Mouse (Mus musculus): ENCODE results near the gene Lin37.

Lin37 gene

DNA sequence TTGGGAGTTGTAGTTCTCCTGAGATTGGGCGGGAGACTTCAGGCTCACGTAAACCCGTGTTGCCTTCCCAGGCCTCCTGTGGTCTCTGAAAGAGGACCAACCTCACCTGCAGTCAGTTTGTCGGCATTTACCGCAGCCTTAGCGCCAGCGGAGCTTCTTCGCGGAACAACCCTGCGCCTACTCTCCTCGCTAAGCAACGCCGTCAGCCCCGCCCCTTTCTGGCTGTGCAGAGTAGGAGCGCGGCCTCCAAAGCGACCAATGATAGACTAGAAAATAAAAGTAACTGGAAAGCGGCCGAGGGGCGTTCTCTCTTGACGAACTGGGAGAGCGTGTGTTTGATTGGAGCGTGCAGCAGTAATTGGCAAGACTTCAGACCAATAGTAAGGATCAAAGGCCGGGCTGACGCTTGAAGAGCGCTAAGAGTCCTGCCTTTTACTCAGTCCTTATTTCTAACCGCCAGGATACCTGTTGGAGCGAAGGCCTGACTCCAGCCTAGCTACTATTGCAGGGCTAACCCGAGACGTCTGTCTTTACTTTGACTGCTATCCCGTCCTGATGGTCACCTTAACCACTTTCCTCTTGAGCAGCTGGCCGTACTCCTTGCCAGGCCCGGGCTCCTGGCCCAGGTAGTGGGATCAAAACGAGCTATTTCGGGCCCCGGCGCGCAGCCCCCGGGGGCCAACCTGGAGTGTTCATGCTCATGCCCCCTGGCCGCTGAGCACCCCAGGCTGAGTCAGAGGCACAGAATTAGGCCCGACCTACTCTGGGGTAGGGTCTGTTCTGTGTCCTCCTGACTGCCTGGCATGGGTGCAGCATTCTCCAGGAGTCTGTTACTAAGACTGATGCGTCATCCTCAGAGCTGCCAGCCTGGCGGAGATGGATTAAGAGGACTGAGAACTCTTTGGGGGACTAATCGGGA, 7.3 kb downstream of the Lin37 start, which contains the start of the genes Hspb6 and Proser3:
TSS of gene Hspb6 (plus strand) at position 77 of the 919 bp plus-strand sequence.
TSS of gene Proser3 (minus strand) at position 198 of the 919 bp plus-strand sequence.
- DNase-seq (ENCODE audit: low read depth), result peak; percentile 100

DNA sequence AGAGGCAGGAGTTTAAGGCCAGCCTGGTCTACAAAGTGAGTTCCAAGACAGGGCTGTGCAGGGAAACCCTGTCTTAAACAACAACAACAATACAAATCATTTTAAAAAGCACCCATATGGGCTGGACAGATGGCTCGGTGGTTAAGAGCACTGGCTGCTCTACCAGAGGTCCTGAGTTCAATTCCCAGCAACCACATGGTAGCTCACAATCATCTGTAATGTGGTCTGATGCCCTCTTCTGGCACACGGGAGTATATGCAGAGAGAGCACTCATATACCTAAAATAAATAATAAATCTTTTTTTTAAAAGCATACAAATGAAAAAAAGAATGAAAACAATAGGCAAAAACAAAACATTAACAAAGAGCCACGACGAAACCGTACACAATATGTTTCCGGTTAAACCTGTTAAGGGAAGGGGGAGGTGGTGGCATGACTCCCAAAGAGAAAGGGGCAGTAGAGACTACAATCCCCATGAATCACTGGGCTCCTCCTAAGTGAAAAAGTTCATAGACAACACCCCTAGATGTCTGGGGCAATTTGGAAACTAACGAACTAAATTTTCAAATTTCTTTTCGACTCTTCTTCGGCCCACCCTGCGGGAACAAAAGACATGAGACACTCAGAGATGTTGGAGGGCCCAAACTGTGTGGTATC, 8.1 kb downstream of the Lin37 start:
- DNase-seq (ENCODE audit: low read depth), result peak; percentile 90

DNA sequence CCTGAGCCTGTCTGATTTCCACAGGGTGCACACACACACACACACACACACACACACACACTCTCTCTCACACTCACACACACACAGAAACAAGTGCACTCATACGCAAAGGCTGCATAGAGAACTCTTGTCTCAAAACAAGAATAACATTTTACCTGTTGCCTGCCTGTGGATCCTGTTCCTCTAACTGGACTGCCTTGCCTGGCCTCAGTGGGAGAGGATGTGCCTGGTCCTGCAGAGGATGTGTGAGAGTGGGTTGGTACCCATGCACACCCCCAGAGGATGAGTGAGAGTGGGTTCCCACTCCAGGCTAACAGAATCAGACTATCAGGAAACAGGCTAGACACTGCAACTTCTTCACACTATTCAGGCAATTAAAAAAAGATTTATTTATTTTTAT, 9.0 kb downstream of the Lin37 start:
- no peak for DNase-seq (ENCODE audit: low read depth)

DNA sequence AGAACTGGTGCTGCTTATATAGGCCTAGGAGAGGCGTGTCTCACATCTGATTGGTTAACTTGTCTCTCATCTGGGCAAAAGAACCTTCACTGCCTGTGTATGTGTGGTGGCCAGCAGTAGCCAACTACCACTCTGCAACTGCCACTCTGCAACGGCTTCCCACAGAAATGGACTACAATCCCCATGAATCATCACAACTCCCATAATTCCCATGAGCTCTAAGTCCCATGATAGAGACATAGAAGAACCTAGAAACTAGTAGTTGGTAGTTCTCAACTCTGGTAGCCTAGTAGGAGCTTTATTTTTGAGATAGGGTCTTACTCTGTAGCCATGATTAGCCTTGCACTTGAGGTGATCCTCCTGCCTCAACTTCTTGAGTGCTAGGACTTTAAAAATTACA, 9.8 kb downstream of the Lin37 start:
- no peak for DNase-seq (ENCODE audit: low read depth)

DNA sequence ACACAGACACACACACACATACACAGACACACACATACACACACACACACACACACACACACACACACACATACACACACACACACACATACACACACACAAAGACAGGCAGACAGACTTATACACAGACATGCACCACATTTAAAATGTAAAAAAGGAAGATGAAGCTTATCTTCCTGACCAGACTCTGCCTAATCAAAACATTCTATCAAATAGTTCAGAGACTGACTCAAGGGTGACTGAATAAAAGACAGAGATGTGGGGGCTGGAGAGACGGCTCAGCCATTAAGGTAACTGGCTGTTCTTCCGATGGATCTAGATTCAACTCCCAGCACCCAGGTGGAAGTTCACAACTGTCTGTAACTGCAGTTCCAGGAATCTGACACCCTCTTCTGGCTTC, 15.3 kb downstream of the Lin37 start:
- no peak for DNase-seq (ENCODE audit: low read depth)

DNA sequence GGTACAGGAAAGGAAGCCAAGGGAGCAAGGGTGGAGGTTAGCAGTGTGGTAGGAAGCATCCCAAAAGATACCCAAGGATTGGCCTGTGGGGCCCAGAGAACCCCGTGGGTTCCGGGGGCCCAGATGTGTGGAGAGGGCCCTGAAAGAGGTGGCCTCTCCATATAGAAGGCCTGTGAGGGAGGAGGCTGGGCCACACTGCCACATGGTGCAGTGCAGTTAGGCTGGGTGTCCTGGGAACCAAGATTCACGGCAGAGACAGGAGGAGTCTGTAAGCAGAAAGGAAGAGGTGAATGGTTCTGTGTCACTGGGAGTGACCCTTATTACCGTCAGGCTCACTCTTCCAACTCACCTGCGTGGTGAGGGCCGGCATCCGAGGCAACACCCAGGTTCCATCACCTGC, 19.1 kb downstream of the Lin37 start:
- no peak for DNase-seq (ENCODE audit: low read depth)

DNA sequence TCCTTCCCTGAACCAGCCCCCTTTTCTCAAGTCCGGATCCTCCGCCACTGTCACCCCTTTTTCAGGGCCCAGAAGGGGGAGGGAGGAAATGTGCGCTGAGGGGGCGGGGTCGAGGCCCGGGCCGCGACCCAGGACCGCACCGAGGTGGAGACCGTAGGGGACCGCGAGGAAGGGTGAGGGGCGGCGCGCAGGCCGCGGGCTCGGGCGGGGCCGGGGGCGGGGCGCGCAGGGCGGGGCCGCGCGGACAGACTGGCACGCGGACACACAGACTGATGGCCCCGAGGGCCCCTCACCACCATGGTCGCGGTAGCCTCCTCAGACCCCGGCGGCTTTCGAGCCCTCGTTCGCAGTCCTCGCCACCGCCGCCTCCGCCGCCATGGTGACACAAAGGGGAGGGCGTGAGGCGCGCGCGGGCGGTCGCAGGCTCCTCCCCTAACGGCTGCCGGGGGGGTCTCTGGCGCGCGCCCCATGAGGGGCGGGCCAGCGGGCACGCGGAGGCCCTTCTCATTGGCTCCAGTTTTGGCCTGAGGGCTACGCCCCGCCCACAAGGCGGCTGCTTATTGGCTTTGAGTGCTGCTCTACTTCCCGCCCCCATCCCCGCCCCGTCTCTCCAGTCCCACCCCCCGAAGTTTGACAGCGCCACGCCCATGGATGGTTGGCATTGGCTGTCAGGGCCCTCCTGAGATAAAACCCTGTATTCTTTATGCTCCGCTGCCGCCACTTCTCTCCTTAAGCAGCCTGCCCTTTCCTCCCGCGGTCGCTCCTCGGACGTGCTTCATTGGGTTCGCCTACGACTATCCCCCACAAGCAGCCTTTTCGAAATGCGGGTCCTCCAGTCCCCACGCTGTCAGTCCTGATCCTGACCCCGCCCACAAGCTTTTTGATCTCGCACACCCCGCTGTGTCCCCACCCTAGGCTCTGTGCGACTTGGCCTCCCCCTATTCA, 24.7 kb downstream of the Lin37 start, which contains the start of gene Arhgap33:
TSS of gene Arhgap33 (minus strand) at position 428 of the 945 bp plus-strand sequence.
- DNase-seq (ENCODE audit: low read depth), result peak; percentile 98

DNA sequence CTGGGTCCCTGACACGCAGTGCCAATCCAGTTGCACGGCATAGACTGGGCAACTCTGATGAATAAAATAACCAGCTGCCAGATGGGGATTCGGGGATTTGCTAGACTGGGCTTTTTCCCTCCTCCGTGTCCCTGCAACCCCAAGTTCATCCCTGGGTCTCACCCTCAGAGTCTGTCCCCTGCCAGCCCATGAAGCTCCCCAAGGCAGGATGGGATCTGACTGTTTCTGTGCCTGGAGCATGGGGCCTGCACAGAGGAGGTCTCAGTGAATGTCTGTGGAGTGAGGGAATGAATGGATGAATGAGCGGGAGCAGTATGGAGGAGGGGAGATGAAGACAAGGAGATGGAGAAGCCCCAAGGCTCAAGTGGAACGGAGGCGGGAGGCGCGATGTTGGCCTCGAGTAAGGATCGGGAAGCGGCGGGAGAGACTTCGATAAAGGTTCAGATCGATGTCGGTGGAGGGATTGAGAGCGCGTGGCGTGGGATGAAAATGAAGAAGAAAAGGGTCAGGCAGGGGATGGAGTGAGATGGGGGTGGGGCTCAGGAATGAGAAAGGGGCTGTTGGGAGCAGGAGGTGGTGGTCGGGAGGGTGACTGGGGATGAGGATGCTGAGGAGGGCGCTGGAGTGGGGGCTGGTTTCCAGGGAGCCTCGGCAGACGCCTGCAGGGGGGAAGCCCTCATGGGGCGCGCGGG, 25.6 kb downstream of the Lin37 start:
- no peak for DNase-seq (ENCODE audit: low read depth)

DNA sequence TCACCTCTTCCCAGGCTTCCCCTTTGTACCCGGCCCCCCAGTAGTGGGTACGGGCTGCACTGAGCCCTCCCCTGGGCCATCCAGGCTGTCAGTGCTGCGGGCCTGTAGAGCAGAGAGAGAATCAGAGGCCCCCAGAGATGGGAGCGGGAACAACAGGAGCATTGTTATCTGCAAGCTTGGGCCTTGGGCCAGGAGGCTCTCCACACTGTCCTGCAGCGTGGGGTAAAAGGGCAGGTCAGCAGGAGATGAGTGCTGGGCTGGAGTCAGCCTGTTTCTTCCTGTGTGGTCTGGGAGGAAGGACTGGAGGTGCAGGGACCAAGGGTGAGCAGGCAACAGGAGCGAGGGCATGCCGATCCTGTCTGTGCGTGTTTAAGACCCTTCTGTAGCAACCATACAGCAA, 26.7 kb downstream of the Lin37 start:
- DNase-seq (ENCODE audit: low read depth), result no peak

DNA sequence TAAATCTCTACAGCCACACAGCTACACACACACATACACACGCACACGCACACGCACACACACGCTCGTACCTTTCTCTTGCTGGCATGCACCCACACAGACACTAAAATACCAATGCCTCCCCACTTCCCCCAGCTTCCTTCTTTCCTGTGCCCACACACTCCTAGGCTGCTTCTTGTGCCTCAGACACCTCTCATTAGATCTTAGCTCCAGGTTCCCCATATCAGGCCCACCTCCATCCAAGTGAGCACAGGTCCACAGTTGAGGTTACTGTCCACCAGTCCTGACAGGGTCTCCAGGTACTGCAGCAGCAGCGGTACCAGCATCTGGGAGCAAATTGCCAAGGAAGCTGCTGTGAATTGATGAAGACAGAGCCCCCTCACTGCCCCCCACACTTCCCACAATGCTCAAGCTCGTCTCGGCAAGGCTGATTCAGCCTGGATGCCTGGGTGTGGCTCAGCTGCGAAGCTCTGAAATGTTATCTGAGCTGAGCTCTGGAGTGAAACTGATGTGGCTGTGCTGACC, 28.3 kb downstream of the Lin37 start:
- no peak for DNase-seq (ENCODE audit: low read depth)

DNA sequence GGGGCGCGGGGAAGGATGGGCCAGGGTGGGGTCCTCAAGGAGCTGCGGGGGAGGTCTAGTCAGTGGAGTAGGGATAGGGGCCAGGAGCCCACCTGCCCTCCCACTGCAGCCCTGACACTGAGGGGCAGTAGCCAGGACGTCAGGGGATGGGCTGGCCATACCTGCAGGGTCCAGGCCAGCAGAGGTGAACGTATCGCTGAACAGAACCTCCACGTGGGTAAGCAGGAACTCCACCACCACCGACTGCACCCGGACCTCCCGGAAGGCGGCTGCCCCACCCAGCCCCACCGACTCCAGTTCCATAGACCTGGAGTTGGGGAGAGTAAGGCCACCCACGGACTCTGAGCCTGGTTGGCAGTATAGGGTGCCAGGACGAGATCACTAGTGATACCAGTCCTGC, 32.7 kb downstream of the Lin37 start:
- no peak for DNase-seq (ENCODE audit: low read depth)

DNA sequence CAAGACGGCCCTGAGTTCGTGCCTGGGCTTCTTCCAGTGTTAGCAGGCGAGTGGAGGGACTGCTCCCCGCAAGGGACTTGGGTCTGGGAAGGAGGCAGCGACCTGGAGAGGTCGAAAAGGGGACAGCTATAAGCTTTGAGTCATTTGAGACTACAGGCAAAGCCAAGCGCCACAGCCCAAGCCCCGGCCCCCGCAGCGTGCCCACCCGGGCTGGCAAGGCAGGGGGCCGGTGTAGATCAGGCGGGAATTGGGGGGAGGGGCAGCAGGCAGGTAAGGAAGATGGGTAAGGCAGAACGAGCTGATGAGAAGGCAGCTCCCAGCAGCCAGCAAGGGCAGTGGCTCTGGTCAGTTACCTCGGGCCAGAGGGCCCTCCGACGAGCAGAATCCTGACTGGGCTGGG, 33.2 kb downstream of the Lin37 start:
- DNase-seq (ENCODE audit: low read depth), result no peak

DNA sequence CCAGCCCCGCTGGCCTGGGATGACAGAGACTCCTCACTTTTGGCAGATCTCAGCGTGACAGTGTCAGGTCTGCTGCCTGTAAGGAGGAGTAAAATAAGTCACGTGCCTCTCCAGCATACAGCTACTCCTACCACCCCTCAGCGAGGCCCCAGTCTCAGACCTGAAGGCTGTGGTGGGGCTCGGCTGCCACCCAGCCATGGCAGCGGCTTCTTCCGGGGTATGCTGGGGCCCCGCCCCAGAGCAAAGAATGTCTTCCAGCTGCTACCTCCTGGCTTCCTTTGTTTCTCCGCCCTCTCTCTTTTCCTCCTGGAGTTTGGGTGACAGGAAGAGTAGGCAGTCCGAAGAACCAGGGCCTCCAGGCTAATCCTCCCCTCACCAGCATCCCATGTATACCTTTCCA, 33.7 kb downstream of the Lin37 start:
- no peak for DNase-seq (ENCODE audit: low read depth)

DNA sequence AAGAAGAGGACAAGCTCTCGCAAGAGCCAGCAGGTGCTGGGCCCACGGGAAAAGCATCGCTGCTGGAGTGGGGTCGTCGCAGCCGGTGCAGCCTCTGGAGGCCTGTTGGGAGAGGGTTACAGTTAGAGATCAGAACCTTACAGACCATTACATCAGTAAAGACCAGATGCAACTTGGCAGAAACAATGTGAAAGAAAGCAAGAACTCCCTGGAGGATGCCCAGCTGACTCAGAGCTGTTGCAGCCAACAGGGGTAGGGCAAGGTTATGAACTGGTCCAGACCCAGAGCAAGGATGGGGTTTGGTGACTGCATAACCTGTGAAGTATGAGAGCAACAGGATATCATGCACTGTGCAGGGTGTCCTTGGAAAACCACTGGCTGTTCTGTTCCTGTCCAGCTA, 35.2 kb downstream of the Lin37 start:
- DNase-seq (ENCODE audit: low read depth), result no peak

DNA sequence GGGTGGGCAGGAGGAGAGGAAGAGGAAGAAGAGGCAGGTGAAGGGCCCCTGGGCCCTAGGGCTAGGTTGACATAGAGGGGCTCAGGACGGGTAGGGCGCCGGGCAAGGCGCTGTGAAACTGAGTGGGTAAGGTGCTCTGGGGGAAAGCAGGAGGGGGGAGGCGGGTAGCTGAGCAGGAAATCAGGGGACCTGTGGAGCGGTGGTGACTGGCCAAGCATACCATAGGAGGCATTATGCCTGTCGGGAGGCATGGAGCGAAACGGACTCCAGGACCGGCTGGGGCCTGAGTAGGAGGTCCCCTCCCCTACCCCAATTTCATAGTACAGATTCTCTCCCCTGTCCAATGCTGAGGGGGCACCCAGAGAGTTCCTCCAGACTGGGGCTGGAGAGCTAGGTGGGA, 36.8 kb downstream of the Lin37 start:
- no peak for DNase-seq (ENCODE audit: low read depth)

DNA sequence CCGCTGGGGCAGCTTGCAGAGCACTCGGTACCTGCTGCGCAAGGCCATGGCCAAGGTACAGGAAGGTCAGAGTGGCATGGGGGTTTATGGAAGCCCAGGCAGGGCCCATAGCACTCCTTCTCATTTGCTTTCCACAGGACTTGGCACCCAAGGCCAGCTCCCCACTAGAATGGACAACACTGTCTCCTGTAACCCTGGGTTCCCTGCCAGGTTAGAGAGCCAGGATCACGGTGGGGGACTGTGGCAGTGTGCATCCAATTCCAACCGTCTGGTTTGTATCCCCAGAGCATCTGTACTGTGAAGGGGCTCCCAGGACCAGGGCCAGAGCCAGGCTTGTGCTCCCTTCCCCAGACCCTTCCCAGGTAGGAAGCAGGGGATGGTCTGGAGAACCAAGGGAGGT, 38.8 kb downstream of the Lin37 start:
- no peak for DNase-seq (ENCODE audit: low read depth)

DNA sequence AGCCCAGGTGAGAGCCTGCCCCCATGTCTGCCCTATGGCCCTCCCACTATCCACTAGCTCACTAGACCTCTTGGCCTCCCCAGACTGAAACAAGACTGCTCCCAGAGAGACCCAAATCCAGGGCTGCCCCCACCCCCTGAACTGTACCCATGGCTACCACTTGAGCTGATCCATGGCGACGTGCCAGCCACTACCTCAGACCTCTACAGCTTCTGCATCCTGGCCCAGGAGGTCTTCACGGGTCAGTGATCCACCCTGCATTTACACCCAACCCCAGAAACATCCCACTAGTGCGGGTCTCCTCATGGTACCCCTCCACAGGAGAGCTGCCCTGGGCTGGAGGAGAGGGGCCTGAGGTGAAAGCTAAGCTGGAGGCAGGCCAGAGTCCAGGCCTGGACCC, 39.2 kb downstream of the Lin37 start:
- no peak for DNase-seq (ENCODE audit: low read depth)

DNA sequence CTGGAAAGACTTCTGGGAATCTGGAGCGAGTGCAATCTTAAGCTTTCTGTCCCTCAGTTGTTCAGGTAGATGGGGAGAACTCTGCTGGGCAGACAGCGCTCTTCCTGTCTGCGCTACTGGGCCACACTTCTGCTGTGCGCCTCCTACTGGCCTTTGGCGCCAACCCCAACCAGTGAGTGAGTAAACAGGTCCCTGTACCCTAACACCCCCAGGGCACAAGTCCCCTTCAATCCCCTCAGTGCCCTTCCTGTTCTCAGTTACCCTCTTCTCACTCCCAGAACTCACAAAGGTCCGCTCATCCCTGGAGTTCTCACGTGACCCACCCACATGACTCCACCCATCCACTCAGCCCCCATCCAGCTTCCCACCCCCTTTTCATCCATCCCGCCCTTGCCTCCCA, 41.3 kb downstream of the Lin37 start:
- DNase-seq (ENCODE audit: low read depth), result no peak

DNA sequence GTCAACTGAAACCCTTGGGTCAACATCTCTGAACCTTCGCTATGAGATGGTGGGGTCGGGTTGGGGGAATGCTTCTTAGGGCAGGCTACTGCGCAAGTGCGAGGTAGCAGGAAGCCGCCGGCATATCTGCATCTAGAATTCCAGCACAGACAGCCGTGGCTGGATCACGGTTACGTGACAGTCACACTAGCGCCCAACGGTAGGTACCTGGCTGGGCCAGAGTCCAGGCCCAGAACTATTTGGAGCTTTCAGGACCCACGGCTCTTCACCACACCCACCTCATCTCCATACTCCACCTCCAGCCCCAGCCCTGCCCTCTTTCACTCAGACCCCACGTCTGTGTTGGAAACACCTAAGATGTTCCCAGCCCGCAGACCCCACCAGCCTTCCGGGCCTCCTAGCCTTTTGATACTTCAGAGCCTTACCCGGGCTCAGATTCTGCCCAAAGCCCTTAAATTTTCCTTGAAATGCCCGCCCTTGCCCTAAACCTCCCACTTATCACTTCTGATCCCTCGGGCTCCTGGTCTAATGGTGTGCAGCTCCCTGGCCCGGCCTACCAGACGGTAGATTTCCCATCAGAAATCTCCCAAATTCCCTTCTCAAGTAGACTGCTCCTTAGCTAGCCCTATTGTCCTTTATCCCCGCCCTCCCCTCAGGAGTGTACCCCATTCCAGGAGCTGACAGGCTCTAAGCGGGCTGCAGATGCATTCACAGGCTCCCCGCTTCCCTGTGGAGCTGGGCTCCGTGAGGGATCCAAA, 44.5 kb downstream of the Lin37 start:
- no peak for DNase-seq (ENCODE audit: low read depth)

DNA sequence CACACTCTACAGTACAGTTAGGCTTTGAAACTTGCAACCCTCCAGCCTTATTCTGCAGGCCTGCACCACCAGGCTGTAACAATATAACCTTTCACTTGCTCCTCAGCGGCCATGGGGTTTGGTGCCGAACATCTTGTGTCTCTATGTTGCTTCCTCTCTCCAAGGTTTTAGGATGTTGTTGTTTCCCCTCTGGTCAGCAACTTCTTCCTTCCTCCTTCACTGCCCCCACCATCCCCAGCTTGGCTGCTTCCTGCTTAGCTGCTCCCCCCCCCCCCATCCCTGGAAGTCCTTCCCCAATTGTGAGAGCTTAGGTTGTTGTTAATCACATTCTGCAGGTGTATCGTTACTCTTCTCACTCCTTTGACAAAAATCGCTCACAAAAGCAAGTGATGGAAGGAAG, 51.6 kb downstream of the Lin37 start:
- DNase-seq (ENCODE audit: low read depth), result no peak
